Mouse (Mus musculus): ENCODE data around the gene Nav2.

Nav2 gene

DNA sequence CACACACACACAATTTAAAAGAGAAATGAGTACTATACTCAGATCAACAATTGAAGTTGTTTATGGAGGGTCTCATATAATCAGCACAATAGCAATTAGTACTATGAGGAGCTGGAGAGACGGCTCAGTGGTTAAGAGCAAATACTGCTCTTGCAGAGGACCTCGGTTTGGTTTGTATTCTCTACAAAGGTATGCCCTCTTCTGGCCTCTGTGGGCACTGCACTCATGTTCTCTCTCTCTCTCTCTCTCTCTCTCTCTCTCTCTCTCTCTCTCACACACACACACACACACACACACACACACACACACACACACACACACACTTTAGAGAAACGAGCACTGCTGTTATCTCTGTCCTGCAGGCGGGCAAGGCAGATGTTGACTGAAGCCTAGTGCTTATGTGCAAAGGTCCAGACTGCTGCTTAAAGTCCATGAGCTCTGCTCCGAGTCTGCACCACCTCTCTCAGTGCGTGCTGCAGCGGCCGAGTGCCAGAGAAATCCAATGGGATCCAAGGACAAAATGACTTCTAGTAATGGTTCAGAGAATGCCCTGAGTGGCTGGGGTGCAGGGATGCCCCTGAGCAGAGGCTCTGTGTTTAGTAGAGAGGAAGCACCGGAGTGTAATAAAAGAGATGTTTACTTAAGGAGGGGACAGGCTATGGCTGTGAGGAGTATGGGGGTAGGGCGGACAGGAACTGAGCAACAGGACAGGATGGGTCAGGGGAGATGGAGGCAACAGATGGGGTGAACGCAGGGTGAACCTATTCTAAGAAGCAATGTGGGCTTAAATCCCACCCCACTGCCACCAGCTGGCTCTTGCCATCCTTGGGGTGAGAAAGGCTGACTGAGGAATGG, 375.2 kb downstream of the Nav2 start:
- no peak for DNase-seq (ENCODE audit: low spot score)

DNA sequence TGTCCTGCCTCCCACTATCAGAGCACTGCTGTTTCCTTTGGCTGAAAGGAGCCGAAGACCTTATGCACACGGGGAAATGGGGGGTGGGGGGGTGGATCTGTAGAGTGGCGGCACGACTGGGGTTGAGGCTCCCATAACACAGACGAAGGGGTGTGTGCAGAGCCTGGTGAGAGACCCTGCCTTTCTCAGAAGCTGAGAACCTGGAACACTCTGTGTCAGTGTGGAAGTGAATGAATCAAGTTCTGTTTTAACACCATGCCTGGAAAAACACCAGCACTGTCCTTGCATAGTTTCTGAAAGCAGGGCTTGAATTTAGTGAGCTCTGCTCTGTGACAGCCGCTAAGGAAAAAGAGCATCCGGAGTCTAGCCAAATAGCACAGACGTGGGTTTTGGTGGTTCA, 379.7 kb downstream of the Nav2 start:
- no peak for DNase-seq (ENCODE audit: low spot score)

- DNase-seq (ENCODE audit: low spot score): no peak
Measured at GRCm38 (mm10) chr7:49290308-49290707, 381.8 kb downstream of the Nav2 start.

DNA sequence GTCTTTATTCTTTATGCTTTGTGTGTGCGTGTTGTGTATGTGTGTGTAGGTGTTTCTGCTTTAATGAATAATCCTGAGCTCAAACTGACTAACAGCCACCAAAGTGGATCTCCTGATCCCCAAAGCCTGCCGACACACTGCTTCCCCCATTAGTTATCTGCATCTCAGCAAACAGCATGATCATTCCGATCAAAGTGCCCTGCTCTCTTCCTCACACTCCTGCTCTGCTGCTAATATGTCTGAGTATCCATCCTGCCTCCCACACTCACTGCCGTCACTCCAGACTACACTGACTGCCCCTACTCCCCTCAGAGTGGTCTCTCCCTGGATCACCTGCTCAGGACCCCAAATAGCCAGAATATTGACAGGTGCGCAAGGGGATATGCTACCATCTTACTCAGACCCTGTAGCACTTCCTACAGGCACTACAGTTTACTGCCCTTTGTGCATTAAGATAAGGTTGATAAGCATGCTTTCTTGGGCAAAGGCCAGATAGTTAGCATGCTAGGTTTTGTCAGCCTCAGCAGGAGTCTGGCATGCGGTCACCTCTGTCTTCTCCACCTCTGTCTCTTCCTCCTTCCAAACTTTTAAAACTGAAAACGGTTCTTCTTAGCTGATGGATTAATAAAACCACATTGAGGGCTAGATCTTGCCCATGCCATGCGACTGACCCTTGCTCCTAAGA, 382.8 kb downstream of the Nav2 start:
- DNase-seq (ENCODE audit: low spot score): no peak

DNA sequence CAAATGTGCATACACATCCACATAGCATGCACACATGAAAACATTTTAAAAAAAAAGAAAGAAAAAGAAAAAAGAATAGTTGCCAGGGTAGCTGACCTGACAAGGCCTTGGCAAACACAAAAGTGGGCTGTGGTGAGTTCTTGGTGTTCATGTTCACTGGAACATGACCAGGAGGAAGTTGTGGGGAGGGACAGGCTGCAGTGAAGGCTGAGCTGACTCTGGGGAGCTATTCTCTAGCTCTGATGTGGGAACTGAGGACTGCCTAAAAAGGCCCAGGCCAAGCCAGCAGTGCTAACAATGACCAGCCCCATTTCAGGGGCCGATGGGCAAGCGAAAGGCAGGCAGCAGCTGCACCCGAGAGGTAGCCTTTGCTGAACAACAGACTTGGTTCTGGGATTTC, 388.6 kb downstream of the Nav2 start:
- peak; percentile 49 for DNase-seq (ENCODE audit: low spot score)

GRCm38 (mm10) chr7:49298431-49298839, 389.9 kb downstream of the Nav2 start:
- peak; percentile 85 for DNase-seq (ENCODE audit: low spot score)

DNA sequence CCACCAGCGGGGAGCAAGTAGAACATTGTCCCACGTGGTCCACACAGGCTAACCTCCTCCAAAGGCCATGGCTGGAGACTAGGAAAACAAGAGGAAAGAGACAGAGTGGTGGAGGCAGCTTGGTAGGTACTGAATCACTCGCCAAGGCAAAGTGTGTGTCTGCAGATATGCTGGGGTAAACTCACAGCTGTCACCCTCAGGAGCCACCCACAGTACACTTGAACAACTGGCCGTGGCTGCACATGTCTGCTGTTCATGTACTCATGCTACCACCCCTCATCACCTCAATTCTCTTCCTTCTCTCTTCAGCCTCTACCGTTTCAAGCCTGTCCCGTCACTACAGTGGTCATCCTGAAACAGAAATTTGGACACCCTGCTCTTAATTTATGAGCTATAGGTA, 393.0 kb downstream of the Nav2 start:
- DNase-seq (ENCODE audit: low spot score): no peak

DNA sequence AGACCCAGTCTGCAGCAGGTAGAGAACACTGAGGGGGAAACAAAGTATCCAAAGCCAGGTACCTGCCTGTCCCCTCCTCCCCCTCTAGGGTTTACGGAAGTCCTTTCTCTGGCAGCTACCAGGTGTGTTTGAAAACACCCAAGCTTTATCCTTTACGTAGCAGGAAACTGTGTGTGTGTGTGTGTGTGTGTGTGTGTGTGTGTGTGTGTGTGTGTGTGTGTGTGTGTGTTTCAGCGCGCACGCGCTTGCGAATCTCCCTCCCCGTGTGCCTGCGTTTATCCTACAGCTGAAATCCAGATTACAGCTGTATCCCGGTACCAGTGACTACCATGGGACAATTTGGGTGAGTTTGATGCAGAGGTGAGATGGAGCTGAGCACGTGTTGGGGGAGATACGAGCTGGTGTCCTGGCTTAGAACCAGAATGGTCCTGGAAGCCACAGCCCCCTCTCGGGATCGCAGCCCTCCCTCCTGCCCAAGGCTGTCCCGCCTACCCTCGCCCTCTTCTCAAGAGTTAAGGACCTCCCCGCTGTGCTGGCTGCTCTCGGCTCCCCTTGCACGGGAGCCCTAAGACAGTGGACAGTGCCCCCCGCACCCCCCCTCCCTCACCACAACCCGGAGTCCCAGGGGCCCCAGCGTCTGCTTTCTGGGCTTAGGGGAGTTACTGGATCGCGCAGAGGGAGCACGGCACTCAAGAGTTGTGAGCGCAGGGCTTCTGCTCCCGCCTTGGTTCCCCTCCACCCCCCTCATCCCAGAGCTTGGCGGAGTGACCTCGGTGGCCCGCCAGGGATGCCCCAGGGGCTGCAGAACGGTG, 395.3 kb downstream of the Nav2 start:
- no peak for DNase-seq (ENCODE audit: low spot score)

DNA sequence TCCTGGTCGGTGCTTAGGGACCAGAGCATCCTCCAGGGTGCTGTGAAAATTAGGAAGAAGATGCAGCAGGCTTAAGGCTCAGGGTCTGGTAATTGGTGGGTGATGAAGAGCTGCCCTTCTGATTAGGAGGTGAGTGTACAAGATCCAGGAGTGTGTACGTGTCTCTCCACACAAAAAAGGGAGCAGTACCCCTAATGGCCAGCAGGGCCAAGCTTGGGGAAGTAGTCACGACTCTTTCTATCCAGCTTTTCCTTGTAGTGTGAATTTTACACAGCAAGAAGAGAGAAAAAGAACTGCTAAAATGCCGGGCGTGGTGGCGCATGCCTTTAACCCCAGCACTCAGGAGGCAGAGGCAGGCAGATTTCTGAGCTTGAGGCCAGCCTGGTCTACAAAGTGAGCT, 399.2 kb downstream of the Nav2 start:
- no peak for DNase-seq (ENCODE audit: low spot score)

DNA sequence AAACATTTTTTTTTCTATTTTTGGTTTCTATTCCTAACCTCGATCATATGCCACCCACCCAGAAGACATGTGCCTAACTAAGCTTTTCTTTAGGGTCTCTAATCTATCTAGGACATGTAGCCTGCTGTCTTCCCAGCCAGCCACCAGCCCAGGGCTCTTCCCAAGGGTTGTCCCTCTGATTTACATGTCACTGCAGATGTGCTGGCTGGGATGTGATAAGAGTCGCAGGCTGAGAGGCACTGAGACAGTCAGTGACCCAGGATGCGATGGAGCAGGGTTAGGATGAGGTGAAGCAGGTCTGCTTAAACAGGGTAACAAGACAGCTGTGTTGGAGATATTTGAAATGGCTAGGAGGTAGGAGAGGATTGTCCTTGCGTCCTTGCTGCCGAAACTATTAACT, 401.2 kb downstream of the Nav2 start:
- no peak for DNase-seq (ENCODE audit: low spot score)

DNA sequence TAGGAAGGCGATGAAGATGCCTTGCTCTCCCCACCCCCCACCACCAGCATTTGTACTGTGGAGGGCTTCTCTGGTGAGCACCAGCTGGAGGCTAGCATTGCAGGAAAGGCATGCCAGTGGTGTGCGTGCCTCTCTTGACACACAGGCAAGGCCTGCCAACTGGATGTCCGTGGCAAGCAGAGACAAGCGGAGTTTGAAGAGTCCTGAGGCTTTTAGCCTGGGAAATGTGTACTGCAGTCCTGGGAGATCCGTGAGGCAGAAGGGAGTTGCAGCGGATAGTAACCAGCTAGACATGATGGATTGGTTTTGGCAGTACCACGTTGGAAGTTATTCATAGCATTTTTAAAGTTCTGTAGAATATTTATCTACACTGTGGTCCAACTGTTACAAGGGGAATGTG, 405.4 kb downstream of the Nav2 start:
- DNase-seq (ENCODE audit: low spot score): no peak

GRCm38 (mm10) chr7:49315033-49315432, 406.5 kb downstream of the Nav2 start:
- DNase-seq (ENCODE audit: low spot score): no peak

DNA sequence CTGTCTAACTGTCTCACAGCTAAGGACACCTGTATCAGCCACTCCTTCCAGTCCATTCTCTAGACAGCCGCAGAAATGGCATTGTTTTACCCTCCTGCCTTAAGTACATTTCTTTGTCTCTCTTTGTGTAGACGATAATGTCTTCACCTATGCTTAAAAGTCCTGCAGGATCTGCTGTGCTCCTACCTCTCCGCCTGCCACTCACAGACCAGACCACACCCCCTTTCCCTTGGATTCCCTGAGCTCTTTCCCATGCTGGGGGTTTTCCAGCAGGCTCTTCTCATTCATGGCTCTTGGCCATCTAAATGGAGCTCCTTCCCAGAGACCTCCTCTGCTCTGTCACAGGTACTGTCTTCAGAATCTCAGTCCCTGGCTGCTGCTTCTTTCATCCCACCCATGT, 408.1 kb downstream of the Nav2 start:
- DNase-seq (ENCODE audit: low spot score): no peak

- DNase-seq (ENCODE audit: low spot score): no peak
Measured at GRCm38 (mm10) chr7:49318183-49318897, 409.8 kb downstream of the Nav2 start.

DNA sequence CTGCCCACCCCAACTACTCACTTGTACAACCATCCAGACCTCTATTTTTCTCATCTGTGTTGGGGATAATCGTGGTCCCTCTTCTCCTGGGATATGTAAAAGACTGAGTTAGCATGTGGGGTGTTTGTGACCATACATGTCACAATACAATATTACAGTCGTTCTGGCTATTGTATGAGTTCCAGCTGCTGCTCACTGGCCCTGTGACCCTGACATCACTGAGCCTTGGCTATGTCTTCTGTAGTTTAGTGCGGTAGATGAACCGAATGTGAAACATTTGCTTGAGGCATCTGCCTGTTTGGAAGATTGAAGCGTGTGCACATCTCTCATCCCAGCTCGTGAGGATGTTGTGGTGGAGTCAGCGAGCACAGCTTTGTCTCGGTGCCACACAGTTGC, 410.4 kb downstream of the Nav2 start:
- no peak for DNase-seq (ENCODE audit: low spot score)

DNA sequence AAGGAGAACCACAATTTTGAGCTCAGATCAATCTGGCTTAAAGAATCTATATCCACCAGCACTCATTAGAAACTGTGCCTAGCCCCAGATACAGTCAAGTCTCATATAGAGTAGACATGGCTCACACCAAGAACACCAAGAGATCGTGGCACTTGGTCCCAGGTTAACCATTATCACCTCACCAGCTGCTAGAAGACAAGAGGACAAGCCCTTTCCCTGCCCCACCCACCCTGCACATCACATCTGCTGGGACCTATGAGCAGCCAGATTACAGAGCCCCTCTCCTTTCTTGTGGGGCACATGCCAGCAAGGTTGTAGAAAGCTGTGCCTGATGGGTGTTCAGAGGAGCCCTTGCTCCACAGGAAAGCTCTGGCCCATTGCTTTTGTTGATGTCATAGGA, 411.5 kb downstream of the Nav2 start:
- DNase-seq (ENCODE audit: low spot score): no peak

GRCm38 (mm10) chr7:49321124-49321531, 412.6 kb downstream of the Nav2 start:
- no peak for DNase-seq (ENCODE audit: low spot score)

DNA sequence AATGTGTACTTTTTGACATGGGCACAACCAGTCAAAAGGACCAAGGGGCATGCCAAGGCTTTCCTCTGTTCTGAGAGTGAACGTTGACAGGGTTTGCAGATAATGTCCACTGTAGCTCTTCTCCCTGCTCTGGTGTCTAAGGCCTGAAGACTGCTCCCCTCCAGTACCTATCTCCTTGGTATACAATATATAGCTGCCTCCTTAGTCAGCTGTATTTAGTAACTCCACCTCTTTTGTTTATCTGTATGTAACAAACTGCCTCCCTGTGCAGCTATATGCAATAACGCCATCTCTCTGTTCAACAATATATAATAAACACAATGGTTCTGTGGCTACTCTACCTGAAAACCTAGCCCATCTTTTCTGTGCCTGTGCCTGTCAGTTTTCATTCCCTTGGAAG, 413.7 kb downstream of the Nav2 start:
- DNase-seq (ENCODE audit: low spot score): no peak

DNA sequence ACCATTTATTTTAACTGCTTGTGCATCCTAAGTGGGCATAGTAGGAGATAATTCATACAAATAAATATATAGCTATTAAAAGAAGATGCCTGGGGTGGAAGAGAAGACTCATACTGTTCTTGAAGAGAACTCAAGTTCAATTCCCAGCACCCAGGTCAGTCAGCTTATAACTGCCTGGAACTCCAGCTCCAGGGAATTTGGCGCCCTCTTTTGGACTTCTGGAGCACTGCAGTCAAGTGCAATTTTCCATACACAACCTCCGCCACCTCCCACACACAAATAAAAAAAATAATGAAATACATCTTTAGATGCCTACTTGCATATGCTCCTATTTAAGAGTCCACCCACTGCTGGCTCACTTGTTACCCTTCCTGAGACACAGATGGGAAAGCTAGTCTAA, 416.1 kb downstream of the Nav2 start:
- DNase-seq (ENCODE audit: low spot score): no peak

DNA sequence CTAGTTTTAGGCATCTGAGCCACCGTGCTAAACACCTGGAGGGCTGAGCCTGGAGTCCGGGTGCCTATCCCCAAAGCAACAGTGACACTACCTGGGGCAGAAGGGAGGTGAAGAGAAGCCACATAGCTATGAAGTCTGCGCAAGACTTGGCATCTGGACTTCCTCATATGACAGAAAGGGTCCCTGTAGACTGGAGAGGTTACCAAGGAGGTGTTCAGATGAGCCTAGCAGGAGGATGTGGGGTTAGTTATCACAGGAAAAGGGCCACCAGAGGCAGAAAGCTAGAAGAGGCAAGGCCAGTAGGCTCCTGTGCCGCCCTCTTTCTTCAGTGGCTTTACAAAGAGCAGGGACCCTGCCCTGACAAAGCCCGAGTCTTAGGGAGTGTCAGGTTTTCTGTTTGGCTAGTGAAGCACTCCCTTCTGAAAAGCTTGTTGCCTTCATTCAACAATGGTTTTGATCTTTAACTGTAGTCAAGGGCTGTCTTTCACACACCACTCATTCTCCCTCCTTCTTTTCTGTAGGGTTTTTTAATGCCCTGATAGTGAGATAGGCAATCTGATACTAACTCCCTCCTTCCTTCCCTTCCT, 417.7 kb downstream of the Nav2 start:
- no peak for DNase-seq (ENCODE audit: low spot score)

- no peak for DNase-seq (ENCODE audit: low spot score)
Measured at GRCm38 (mm10) chr7:49326967-49327742, 418.6 kb downstream of the Nav2 start.

All from lung, postnatal 25 days (tissue).